Mouse (Mus musculus) midbrain, embryonic 14.5 days (tissue): ENCODE data around the gene Zfp952. TPM values are rescaled to one million over a fixed set of nuclear protein-coding genes. Genes with fewer than 3 reads are reported as not detected.
"Not testable (repeated sequence)": the region's sequence is repeated elsewhere in the genome, so short reads cannot be mapped to it uniquely, and the experiment has no call there.

Experiments used
- ATAC-seq: fragments of 200-750 bp; cut with Nextera tagmentation; 2 replicates; pipeline ENCODE4 v1.8.0; 2017; ENCODE audit warnings: moderate number of reproducible peaks, moderate library complexity; ENCODE audit not compliant: low FRiP score, low TSS enrichment
- DNase-seq: peaks from one replicate; pipeline ENCODE4 v3.0.0-alpha.2; 2015
- H3K27ac ChIP-seq: fragments of 300-500 bp; sonication (generic); replicated peaks from 2 replicates; pipeline ENCODE4 v1.5.1; 2014; ENCODE audit warnings: mild to moderate bottlenecking, low read depth, low read length, moderate library complexity
- H3K27me3 ChIP-seq: fragments of 300-500 bp; sonication (generic); 2 replicates; pipeline ENCODE4 v1.6.1; 2014; ENCODE audit warnings: low read length, control low read depth, mixed read lengths; ENCODE audit not compliant: control insufficient read depth, insufficient read depth
- H3K36me3 ChIP-seq: fragments of 300-500 bp; sonication (generic); 2 replicates; pipeline ENCODE4 v1.6.1; 2014; ENCODE audit warnings: low read length, control low read depth; ENCODE audit not compliant: control insufficient read depth, insufficient read depth
- H3K4me1 ChIP-seq: fragments of 300-500 bp; sonication (generic); 2 replicates; pipeline ENCODE4 v1.6.1; 2014; ENCODE audit warnings: mild to moderate bottlenecking, antibody characterized with exemption, low read length, control low read depth; ENCODE audit not compliant: control insufficient read depth, insufficient read depth
- H3K4me2 ChIP-seq: fragments of 300-500 bp; sonication (generic); 2 replicates; pipeline ENCODE4 v1.6.1; 2014; ENCODE audit warnings: mild to moderate bottlenecking, low read length, moderate library complexity
- H3K4me3 ChIP-seq: fragments of 300-500 bp; sonication (generic); replicated peaks from 2 replicates; pipeline ENCODE4 v1.5.1; 2014; ENCODE audit warnings: low read depth, low read length
- H3K9ac ChIP-seq: fragments of 300-500 bp; sonication (generic); replicated peaks from 2 replicates; pipeline ENCODE4 v1.6.1; 2014; ENCODE audit warnings: mild to moderate bottlenecking, low read length, moderate library complexity
- H3K9me3 ChIP-seq: fragments of 300-500 bp; sonication (generic); 2 replicates; pipeline ENCODE4 v1.6.1; 2016; ENCODE audit warnings: low read length, control low read depth, mixed read lengths; ENCODE audit not compliant: control insufficient read depth
- WGBS: fragments of 180-500 bp; shearing (Covaris S2); extraction: QIAGEN DNeasy Blood & Tissue Kit; methylation state at CpG from one replicate; pipeline ENCODE4 v1.1.7; 2014; 5-methylcytosine and 5-hydroxymethylcytosine counted together
- polyA plus RNA-seq: library from polyadenylated mRNA; unstranded; fragments of >200 nt; fragmentation: Nextera tagmentation; extraction: Ambion mirVana; gene quantifications from 2 replicates; pipeline ENCODE4 v1.2.1, GENCODE M21; 2014

Gene Zfp952
- polyA plus RNA-seq, 1 experiment from 2014 or later: 24.2 TPM

GRCm38 (mm10) chr17:32965253-32965622 is 27.7 kb upstream of the Zfp952 start:
- Histone ChIP-seq H3K4me1 (peaks cover 19% of the 10 kb centered on the region), H3K27ac (no peak overlapping the region; the same call in 1 of the 2 replicates), H3K27me3 (no peaks in the 10 kb centered on the region), H3K36me3 (no peaks in the 10 kb centered on the region), H3K9ac (peak overlapping the region; percentile 53), H3K9me3 (no peaks in the 10 kb centered on the region), H3K4me2 (peak overlapping the region; percentile 83), H3K4me3 (peak overlapping the region; percentile 65)
- DNase-seq: no peak
- WGBS: under 1% methylated on average over 14 of the region's 14 CpGs
- ATAC-seq: peak; percentile 48; the same call in 1 of the 2 replicates

- H3K9me3 ChIP-seq: no peaks in the 10 kb centered on the region
- H3K4me3 ChIP-seq: peak within 1 kb of the TSS; percentile 65
- peak; percentile 96 for DNase-seq
- peak; percentile 99 for ATAC-seq
- peak within 1 kb of the TSS; percentile 56 for H3K27ac ChIP-seq
- no peaks in the 10 kb centered on the region for H3K36me3 ChIP-seq
- peak within 1 kb of the TSS; percentile 53 for H3K9ac ChIP-seq
- under 1% methylated on average over 33 of the region's 33 CpGs for WGBS
- peak within 1 kb of the TSS; percentile 83 for H3K4me2 ChIP-seq
- H3K4me1 ChIP-seq: peaks cover 19% of the 10 kb centered on the region
- no peaks in the 10 kb centered on the region for H3K27me3 ChIP-seq
Observed at GRCm38 (mm10) chr17:32965623-32966290, 27.2 kb upstream of the Zfp952 start, which contains the start of gene Zfp472. Gene Zfp472, plus strand, starts transcription at chr17:32965814.

- WGBS: 91% methylated on average over 4 of the region's 4 CpGs
- DNase-seq (no peak), ATAC-seq (no peak)
Observed at GRCm38 (mm10) chr17:32981361-32981760, 11.6 kb upstream of the Zfp952 start.

GRCm38 (mm10) chr17:32986301-32986700 is 6.6 kb upstream of the Zfp952 start:
- no peaks in the 10 kb centered on the region for H3K27me3 ChIP-seq
- H3K9ac ChIP-seq: no peak overlapping the region
- no peaks in the 10 kb centered on the region for H3K9me3 ChIP-seq
- no peak overlapping the region for H3K4me3 ChIP-seq
- no peak overlapping the region for H3K27ac ChIP-seq
- H3K4me2 ChIP-seq: no peak overlapping the region
- H3K4me1 ChIP-seq: no peaks in the 10 kb centered on the region
- WGBS: 82% methylated on average over 4 of the region's 4 CpGs
- DNase-seq: no peak
- ATAC-seq: no peak
- no peaks in the 10 kb centered on the region for H3K36me3 ChIP-seq

More at GRCm38 (mm10) chr17:32981361-32981760, 11.6 kb upstream of the Zfp952 start:
- H3K9me3 ChIP-seq: no peaks in the 10 kb centered on the region
- no peak overlapping the region for H3K27ac ChIP-seq
- H3K27me3 ChIP-seq: no peaks in the 10 kb centered on the region
- no peak overlapping the region for H3K4me2 ChIP-seq
- no peaks in the 10 kb centered on the region for H3K4me1 ChIP-seq
- H3K4me3 ChIP-seq: no peak overlapping the region
- no peak overlapping the region for H3K9ac ChIP-seq
- H3K36me3 ChIP-seq: peaks cover 33% of the 10 kb centered on the region

- DNase-seq: peak; percentile 41
- 71% methylated on average over 12 of the region's 12 CpGs for WGBS
- Histone ChIP-seq H3K36me3 (peaks cover 15% of the 10 kb centered on the region), H3K9me3 (no peaks in the 10 kb centered on the region), H3K27ac (0 out of 2 replicates have a peak overlapping the region, but pooled peaks have one; percentile 82), H3K4me3 (peak overlapping the region; percentile 72), H3K9ac (0 out of 2 replicates have a peak overlapping the region, but pooled peaks have one; percentile 72), H3K4me1 (peaks cover 10% of the 10 kb centered on the region), H3K27me3 (no peaks in the 10 kb centered on the region), H3K4me2 (peak overlapping the region; percentile 81)
- no peak for ATAC-seq
Observed at GRCm38 (mm10) chr17:32991965-32992698, 797 bp upstream of the Zfp952 start.

- H3K4me2 ChIP-seq: no peak overlapping the region
- no peak overlapping the region for H3K4me3 ChIP-seq
- peaks cover 6% of the 10 kb centered on the region; the same call in 1 of the 2 replicates for H3K9me3 ChIP-seq
- DNase-seq: no peak
- H3K4me1 ChIP-seq: peaks cover 10% of the 10 kb centered on the region
- no peak overlapping the region for H3K9ac ChIP-seq
- H3K36me3 ChIP-seq: peaks cover 41% of the 10 kb centered on the region
- ATAC-seq: no peak
- no peak overlapping the region for H3K27ac ChIP-seq
- 90% methylated on average over 2 of the region's 2 CpGs for WGBS
- no peaks in the 10 kb centered on the region for H3K27me3 ChIP-seq
Observed at GRCm38 (mm10) chr17:32998492-32998891, 5.6 kb downstream of the Zfp952 start.

DNA sequence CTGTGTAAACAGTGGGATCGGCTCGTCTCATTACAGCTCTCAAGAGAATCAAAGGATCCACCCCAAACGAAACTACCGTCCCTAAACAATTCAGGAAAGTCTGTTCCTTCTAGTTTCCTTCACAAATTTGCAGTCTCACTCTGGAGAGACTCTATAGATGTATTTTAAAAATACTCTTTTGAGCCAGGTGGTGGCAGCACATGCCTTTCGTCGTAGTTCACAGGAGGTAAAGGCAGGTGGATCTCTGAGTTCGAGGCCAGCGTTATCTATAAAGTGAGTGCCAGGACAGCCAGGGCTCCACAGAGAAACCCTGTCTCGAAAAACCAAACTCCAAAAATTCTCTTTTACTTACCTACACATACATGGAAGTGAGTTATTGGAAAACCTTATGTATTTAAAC is 15.4 kb downstream of the Zfp952 start:
- no peak overlapping the region for H3K4me3 ChIP-seq
- H3K4me2 ChIP-seq: no peak overlapping the region
- no peaks in the 10 kb centered on the region for H3K4me1 ChIP-seq
- ATAC-seq: no peak
- no peaks in the 10 kb centered on the region for H3K27me3 ChIP-seq
- no peak overlapping the region for H3K27ac ChIP-seq
- no peak overlapping the region for H3K9ac ChIP-seq
- H3K9me3 ChIP-seq: peaks cover 7% of the 10 kb centered on the region; the same call in 1 of the 2 replicates
- DNase-seq: no peak
- WGBS: 54% methylated on average over 9 of the region's 9 CpGs
- peaks cover 25% of the 10 kb centered on the region for H3K36me3 ChIP-seq

GRCm38 (mm10) chr17:33020434-33020833 is 27.5 kb downstream of the Zfp952 start:
- not testable (repeated sequence) for H3K4me2 ChIP-seq, H3K27me3 ChIP-seq, H3K4me3 ChIP-seq, H3K9ac ChIP-seq, ATAC-seq, H3K4me1 ChIP-seq, DNase-seq, H3K27ac ChIP-seq
- Histone ChIP-seq H3K9me3 (peaks cover 80% of the 10 kb centered on the region), H3K36me3 (peaks cover 66% of the 10 kb centered on the region)
